Mouse (Mus musculus) spleen, postnatal 14 days (tissue): Measurements from ENCODE around the gene Dnm3.
A peak's percentile ranks its signal among the peaks of the same experiment; 100 is the strongest.

Experiments
- DNase-seq, 2 experiments: peaks; one replicate each; pipeline ENCODE4 v3.0.0; 2021 to 2022; ENCODE audit warnings: low spot score in 2 of 2

Gene Dnm3

GRCm38 (mm10) chr1:162327631-162328030 is 150.2 kb downstream of the Dnm3 start:
- DNase-seq = no peak

DNA sequence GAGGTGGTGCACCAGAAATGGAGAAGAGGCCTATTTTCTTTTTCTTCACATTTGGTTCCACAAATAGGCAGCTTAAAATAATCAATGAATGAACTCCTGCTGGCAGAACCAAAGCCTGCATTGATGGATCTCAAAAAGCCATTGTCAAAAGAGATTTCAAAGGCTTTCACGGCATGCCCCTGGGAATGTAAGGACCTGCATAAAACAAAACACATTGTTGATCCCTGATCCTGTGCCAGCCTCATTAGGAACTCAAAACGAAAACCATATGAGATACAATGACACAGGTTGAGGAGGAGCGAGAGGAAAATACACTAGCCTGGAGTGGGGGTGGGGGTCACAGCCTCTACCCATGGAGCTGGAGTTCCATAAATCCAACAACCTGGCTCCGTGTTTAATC is 153.4 kb downstream of the Dnm3 start:
- DNase-seq = no peak

DNA sequence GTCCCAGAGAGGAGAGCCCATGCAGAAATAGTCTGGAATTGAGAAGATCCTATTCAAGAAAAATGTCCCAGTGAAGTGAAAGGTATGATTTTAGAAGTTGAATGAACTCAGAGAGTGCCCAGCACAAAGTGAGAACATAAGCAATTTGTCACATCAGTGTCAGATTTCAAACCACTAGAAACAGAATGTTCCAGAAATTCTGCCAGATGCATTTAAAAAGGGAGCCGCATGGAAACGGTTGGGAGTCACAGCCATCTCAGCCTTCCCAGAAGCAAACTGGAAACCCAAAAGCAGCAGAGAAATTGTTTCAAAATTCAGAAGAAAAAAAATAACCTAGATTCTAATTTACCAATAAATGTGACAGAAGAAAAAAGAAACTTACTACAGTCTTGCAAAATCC is 154.7 kb downstream of the Dnm3 start:
- no peak for DNase-seq

DNA sequence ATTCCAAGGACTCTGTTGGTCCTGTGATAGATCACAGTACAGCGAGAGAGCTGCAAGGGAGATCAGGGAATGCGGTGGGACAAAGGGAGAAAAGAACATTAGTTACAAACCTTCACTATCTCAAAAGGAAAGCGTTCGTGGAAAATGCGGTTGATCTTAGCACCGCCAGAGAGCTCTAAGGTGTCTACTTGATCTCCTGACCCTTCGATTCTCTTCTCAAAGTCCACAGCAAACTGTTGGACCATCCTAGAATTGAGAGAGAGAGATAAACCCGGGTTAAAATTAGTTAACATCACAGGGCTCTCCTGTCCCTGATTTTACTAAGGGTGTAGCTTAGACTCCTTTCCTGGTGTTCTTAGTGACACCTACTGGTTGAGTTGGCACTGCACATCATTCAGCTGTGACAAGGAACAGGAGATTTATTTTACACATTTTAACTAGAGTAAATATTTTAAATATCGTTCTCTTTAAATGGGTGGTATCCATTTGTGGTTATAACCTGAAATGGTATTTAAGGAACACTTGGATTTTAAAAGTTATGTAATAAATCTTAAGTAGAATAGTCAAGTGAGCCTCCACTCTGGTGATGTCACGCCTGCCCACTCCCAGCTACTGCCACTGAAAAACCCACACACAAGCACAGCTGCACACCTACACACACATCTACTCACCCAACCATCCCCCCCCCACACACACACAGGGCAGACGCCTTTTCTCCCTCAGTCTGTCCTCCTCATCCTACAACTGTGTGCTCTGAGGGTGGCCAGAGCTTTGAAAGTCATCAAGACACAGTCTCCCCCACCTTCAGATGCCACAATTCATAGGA is 164.2 kb downstream of the Dnm3 start:
- DNase-seq = no peak

GRCm38 (mm10) chr1:162312621-162313020 is 165.2 kb downstream of the Dnm3 start:
- DNase-seq = no peak

DNA sequence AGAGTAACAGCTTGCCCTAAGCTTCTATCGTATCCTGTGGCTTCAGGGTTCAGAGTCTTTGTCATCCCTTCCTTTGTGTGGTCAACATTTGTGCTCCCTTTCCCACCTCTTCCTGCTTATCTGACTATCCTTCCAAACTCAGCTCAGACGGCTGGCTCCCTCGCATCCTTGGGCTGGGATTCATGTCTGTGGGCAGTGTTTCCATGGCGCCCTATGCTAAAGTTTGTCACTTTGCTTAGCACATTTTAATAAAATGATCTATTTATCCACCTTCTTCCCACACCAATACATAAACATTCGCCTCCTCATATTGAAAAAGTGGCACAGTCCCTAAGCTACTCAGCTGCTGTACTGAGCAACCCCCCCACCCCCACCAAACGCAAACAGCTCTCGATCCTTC is 165.7 kb downstream of the Dnm3 start:
- no peak for DNase-seq

- no peak for DNase-seq
Measured at GRCm38 (mm10) chr1:162305247-162305646, 172.6 kb downstream of the Dnm3 start.

DNA sequence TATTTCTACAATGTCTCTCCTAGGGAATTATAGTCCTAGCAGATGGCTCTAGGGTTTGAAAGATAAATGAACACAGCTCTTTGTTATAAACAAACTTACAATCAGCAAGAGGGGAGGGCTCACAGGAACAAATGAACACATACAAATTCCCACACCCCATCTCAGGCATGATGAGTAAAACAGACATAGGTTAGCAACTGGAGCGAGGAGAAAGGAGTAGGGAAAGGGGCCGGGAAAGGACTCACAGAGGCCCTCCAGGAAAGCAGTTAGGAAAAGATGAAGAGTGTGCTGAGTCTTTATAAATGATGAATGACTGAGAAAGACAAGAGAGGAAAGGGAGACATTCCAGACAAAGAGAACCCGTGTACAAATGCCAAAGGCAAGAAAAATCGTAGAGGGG is 175.4 kb downstream of the Dnm3 start:
- no peak for DNase-seq

GRCm38 (mm10) chr1:162299558-162300319 is 178.1 kb downstream of the Dnm3 start:
- DNase-seq = no peak

DNA sequence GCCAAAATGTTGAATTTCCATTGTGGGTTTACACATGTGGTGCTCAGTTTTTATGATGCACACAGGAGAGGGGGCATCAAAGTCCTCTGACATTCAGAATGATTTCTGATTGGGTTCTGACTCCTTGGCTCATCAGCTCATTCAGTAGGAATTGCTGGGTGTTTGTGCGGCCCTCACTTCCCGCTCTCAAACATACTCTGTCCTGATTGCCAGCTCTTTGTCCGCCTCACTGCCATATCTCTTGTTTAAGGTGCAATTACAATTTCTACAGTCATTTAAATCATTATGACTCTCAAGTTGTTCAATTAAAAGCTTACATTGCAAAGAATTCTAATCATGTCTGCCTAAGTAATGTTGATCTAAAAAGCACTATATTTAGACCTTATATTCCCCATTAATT is 179.3 kb downstream of the Dnm3 start:
- no peak for DNase-seq

- DNase-seq = no peak
Measured at GRCm38 (mm10) chr1:162295443-162295842, 182.4 kb downstream of the Dnm3 start.

DNA sequence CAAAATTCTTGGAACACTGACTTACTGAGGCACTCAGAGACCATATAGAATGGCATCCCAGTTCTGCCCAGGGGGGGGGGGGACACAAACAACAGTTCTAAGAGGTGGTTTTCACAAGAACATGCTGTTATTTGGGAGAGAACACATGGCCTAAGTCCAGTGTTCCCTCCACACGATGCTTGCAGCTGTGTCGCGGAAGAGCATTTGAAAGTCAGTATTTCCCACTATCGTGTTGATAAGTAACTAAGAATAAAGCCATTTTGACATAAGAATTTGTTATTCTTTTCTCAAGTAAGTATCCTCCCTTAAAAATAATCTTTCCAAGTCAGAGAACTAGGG is 183.3 kb downstream of the Dnm3 start:
- no peak for DNase-seq

DNA sequence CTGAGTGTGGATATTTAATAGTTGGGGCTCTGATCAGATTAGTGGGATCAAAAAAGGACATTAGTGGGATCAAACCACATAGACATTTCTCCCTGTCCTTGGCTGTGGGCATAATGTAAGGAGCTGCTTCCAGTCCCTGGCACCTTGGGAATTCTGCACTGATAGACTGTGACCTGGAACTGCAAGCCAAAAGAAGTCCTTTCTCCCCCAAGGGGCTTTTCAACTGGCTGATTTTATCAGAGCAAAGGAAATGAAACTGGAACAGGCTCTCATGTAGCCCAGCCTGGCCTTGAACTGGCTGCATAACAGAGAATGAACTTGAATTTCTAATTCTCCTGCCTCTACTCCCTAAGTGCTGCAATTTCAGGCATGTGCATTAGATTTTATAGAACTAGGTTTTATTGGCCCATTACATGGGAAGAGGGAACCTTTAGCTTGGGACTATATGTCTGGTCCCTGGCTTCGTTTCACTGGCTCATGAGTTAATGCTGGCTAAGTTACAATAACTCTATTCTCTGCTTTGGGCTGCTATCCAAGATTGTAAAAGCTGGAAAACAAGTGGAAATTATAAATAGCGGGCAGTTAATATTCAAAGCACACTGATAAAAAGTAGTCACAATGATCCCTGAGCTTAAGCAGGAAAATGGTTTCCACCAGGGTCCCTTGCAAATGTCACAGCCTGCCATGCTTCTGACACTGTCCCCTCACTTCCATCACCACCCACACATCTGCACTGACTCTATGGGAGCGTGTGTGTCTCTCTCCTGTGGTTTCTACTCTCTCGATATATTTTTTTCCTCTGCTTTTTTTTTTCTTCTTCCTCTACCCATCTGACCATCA is 183.9 kb downstream of the Dnm3 start:
- DNase-seq = no peak

DNA sequence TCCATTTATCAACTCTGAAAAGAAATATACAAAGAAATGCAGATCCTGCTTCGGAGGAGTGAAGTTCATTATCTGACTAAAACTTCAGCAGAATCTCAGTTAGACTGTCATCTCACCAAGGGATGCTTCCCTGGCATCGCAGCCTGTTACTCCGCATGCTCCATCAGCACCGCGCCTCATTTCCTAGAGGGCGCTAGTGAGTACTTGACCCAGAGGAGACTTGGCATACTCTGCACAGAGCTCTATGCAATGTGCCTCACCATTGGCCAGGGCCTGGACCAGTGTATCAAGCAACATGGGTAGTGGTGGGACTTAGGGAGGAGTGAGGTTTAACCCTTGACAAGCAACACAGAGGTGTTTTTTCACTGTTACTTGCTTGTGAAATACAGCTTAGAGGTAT is 190.9 kb downstream of the Dnm3 start:
- peak in 1 of 2 experiments; percentile 7 for DNase-seq

- DNase-seq = no peak
Measured at GRCm38 (mm10) chr1:162281981-162282381, 195.9 kb downstream of the Dnm3 start.

DNA sequence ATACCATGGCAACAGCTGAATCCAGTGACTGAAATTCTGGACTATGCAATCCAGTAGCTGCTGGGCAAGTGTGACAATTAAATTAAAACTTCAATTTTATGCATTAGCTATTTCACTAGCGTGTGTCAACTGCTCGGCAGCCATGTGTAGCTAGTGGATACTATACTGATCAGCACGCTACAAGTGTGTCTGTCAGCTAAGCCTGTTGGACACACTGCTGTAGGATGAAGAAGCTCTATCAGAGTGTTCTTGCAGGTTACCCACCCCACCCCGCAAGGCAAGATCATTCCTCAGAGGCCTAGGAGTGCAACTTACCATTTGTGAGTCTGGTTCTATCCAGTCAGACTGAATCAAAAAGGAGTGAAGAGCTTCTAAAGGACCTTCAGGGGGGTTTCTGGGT is 197.8 kb downstream of the Dnm3 start:
- no peak for DNase-seq

- DNase-seq = no peak
Measured at GRCm38 (mm10) chr1:162276011-162276410, 201.8 kb downstream of the Dnm3 start.

- no peak for DNase-seq
Measured at GRCm38 (mm10) chr1:162274674-162275248, 203.1 kb downstream of the Dnm3 start.

DNA sequence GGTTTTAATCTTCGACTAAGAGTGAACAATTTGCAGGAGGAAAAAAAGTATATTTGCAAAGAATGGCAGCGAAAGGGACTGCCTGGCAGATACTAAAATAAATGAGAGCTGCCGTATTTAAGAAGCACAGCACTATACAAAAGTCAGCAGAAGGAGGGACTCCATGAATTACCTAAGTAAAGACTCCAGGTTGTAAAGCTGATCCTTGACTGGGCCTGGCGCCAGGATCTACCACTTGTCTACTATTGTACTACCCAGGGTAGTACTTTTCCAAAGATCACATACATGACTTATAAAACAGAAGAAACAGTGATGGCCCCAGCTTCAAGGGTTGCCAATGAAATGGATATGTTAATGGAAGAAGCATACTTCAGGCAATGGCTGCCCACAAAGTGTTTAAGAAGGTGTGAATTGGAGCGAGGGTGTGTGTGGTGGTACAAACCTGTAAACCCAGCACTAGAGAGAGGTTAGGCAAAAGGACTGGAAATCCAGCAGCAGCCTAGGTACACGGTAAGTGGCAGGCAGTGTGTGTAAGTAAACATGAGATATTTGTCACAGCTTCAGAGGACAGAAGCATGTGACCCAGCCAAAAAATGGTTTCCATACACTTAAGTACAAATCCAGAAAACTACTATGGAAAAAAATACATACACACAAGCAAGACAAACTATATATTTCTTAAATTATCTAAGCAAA is 220.8 kb downstream of the Dnm3 start:
- no peak for DNase-seq

DNA sequence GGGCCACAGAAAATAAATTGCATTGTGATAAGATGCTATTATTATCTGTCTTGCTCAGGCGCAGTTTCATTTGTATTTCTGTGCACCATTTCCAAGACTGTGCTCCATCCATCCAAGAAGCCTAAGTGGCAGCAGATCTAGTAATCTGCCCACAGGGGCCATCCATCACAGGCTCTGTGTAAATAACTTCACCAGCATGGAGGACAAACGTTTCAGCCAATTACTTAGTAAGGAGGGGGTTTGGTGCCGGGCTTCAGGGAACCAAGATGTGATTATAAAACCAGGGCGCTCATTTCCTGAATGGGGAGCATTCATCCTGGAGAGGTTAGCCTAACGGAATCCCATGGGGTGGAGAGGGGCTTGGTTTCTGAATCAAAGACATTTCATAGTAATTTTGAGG is 222.9 kb downstream of the Dnm3 start:
- no peak for DNase-seq

DNA sequence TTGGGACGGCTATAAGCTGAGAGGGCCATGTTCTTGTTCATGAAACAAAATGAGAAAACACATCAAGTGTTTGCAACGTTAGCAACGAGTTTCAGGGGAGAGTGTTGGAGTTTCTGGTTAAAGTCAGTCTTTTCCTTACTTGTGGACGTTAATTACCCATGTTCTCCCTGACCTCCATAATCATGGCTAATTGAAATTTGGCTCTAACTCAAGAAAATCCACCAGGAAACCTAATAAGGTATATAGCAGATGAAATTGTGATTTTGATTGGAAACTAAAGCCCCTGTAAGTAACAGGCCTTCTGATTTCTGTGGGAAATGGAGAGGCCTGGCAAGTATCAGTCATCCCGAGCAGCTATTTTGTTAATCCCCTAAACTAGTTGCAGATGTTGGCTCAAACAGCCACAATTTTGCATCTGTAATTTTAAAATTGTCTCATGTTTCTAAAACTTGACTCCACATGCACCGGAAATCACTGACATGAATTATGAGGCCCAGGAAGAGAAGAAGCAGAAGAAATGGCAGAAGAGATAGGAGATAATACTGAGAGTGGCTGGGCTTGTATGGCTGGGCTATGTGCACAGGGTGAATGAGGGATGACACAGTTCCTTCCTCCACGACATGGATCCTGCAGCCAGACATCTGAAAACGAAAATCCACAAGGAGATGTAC is 223.7 kb downstream of the Dnm3 start:
- DNase-seq = no peak
